Mouse (Mus musculus): ENCODE measurements around the gene Npb. TPM values are rescaled to one million over a fixed set of nuclear protein-coding genes. Genes with fewer than 3 reads are reported as not detected.

Gene Npb
- total and polyA plus RNA-seq, 3 experiments, result 0.27 to 1.7 TPM; not detected in 1

GRCm38 (mm10) chr11:120583937-120584336 lies 24.3 kb upstream of the Npb start:
- TF ChIP-seq EP300 (IDR thresholded peaks at IDR 0.05; ENCODE audit: low read depth in 1 of 2, low read length in 2 of 2) (no peak), JUND (IDR thresholded peaks at IDR 0.05; ENCODE audit: low read depth, low read length) (no peak), CTCF (IDR thresholded peaks at IDR 0.05 in 2 of 3, conservative IDR thresholded peaks at IDR 0.05 in 1 of 3; ENCODE audit: control insufficient read depth in 1 of 3, insufficient read depth in 1 of 3, low read depth in 2 of 3, low read length in 3 of 3, poor library complexity in 1 of 3, severe bottlenecking in 1 of 3) (peak in 1 of 3 experiments; percentile 19; a peak in 2 of 6 replicates), SMC3 (IDR thresholded peaks at IDR 0.05; ENCODE audit: low read depth, low read length) (peak; percentile 15; the same call in 1 of the 2 replicates), TAL1 (IDR thresholded peaks at IDR 0.05; ENCODE audit: low read length) (no peak), HCFC1 (IDR thresholded peaks at IDR 0.05; ENCODE audit: low read depth, low read length) (0 out of 2 replicates have a peak, but pooled peaks have one; percentile 10), MYC (IDR thresholded peaks at IDR 0.05; ENCODE audit: low read depth, low read length) (0 out of 2 replicates have a peak, but pooled peaks have one; percentile 18), MAZ (IDR thresholded peaks at IDR 0.05; ENCODE audit: low read depth, low read length) (no peak)
- DNase-seq (ENCODE audit: low read depth, low spot score), result peak; percentile 48
- peaks cover 10 to 23% of the 10 kb centered on the region in 2 experiments for H3K4me1 ChIP-seq (ENCODE audit: control insufficient read depth in 1 of 2, insufficient read depth in 2 of 2, low read length in 2 of 2)

GRCm38 (mm10) chr11:120588531-120588930 lies 19.7 kb upstream of the Npb start:
- H3K4me1 ChIP-seq (ENCODE audit: control insufficient read depth in 1 of 2, insufficient read depth in 2 of 2, low read length in 2 of 2), result peaks cover 13 to 24% of the 10 kb centered on the region in 2 experiments
- no peak overlapping the region for H3K9ac ChIP-seq (ENCODE audit: control insufficient read depth, low read depth, low read length, poor library complexity, severe bottlenecking)
- H3K27me3 ChIP-seq (ENCODE audit: control insufficient read depth in 1 of 2, insufficient read depth in 2 of 2, low read length in 2 of 2), result no peaks in the 10 kb centered on the region
- TF ChIP-seq GATA1 (IDR thresholded peaks at IDR 0.05; ENCODE audit: low read depth, low read length) (peak; percentile 93), POLR2AphosphoS5 (IDR thresholded peaks at IDR 0.05; ENCODE audit: borderline replicate concordance, low read depth, low read length) (no peak), CTCF (IDR thresholded peaks at IDR 0.05 in 2 of 3, conservative IDR thresholded peaks at IDR 0.05 in 1 of 3; ENCODE audit: control insufficient read depth in 1 of 3, insufficient read depth in 1 of 3, low read depth in 2 of 3, low read length in 3 of 3, poor library complexity in 1 of 3, severe bottlenecking in 1 of 3) (no peak), MAFK (IDR thresholded peaks at IDR 0.05; ENCODE audit: borderline replicate concordance, low read depth, low read length) (peak; percentile 84; the same call in 1 of the 2 replicates), RCOR1 (IDR thresholded peaks at IDR 0.05; ENCODE audit: low read depth, low read length) (peak; percentile 53; the same call in 1 of the 2 replicates), MAZ (IDR thresholded peaks at IDR 0.05; ENCODE audit: low read depth, low read length) (no peak), EP300 (IDR thresholded peaks at IDR 0.05; ENCODE audit: low read depth in 1 of 2, low read length in 2 of 2) (peak; percentile 88 to 89), KAT2A (conservative IDR thresholded peaks at IDR 0.05; ENCODE audit: low read depth, low read length) (no peak), JUND (IDR thresholded peaks at IDR 0.05; ENCODE audit: low read depth, low read length) (peak; percentile 47; the same call in 1 of the 2 replicates), MAX (IDR thresholded peaks at IDR 0.05; ENCODE audit: low read length) (0 out of 2 replicates have a peak, but pooled peaks have one; percentile 38), TAL1 (IDR thresholded peaks at IDR 0.05; ENCODE audit: low read length) (peak; percentile 91), TCF12 (IDR thresholded peaks at IDR 0.05; ENCODE audit: low read depth, low read length) (peak; percentile 88), POLR2A (IDR thresholded peaks at IDR 0.05; ENCODE audit: control insufficient read depth in 1 of 2, insufficient read depth in 1 of 2, low read depth in 1 of 2, low read length in 2 of 2, poor library complexity in 1 of 2) (0 out of 4 replicates have a peak, but pooled peaks of 1 of the 2 experiments have one; percentile 20), ETS1 (IDR thresholded peaks at IDR 0.05; ENCODE audit: low read depth, low read length) (peak; percentile 89), SIN3A (IDR thresholded peaks at IDR 0.05; ENCODE audit: low read length) (peak; percentile 85), TBP (IDR thresholded peaks at IDR 0.05; ENCODE audit: low read depth, low read length) (peak; percentile 67), HCFC1 (IDR thresholded peaks at IDR 0.05; ENCODE audit: low read depth, low read length) (0 out of 2 replicates have a peak, but pooled peaks have one; percentile 54), GABPA (IDR thresholded peaks at IDR 0.05; ENCODE audit: low read depth, low read length) (peak; percentile 82; the same call in 1 of the 2 replicates), MYC (IDR thresholded peaks at IDR 0.05; ENCODE audit: low read depth, low read length) (peak; percentile 87; the same call in 1 of the 2 replicates), MXI1 (IDR thresholded peaks at IDR 0.05; ENCODE audit: low read depth, low read length) (peak; percentile 38; the same call in 1 of the 2 replicates), BHLHE40 (IDR thresholded peaks at IDR 0.05; ENCODE audit: borderline replicate concordance, low read depth, low read length) (0 out of 2 replicates have a peak, but pooled peaks have one; percentile 34)
- no peak overlapping the region for H3K4me3 ChIP-seq (ENCODE audit: control insufficient read depth in 1 of 2, insufficient read depth in 1 of 2, low read depth in 2 of 2, low read length in 2 of 2)
- DNase-seq (ENCODE audit: low read depth, low spot score), result peak; percentile 94
- peaks cover 14% of the 10 kb centered on the region for H3K79me2 ChIP-seq (ENCODE audit: control insufficient read depth, insufficient read depth, low read length, poor library complexity)
- H3K27ac ChIP-seq (ENCODE audit: control insufficient read depth, low read depth, low read length), result peak overlapping the region; percentile 81
- no peaks in the 10 kb centered on the region for H3K9me3 ChIP-seq (replicated peaks; ENCODE audit: insufficient read depth, low read length)
- peaks cover 38 to 50% of the 10 kb centered on the region in 2 experiments for H3K36me3 ChIP-seq (ENCODE audit: control insufficient read depth in 1 of 2, insufficient read depth in 2 of 2, low read length in 2 of 2)

More at GRCm38 (mm10) chr11:120583937-120584336, 24.3 kb upstream of the Npb start:
- H3K4me3 ChIP-seq (ENCODE audit: control insufficient read depth in 1 of 2, insufficient read depth in 1 of 2, low read depth in 2 of 2, low read length in 2 of 2), result no peak overlapping the region
- no peak overlapping the region for H3K27ac ChIP-seq (ENCODE audit: control insufficient read depth, low read depth, low read length)
- peaks cover 31% of the 10 kb centered on the region for H3K79me2 ChIP-seq (ENCODE audit: control insufficient read depth, insufficient read depth, low read length, poor library complexity)
- peaks cover 14 to 22% of the 10 kb centered on the region in 2 experiments for H3K36me3 ChIP-seq (ENCODE audit: control insufficient read depth in 1 of 2, insufficient read depth in 2 of 2, low read length in 2 of 2)
- no peaks in the 10 kb centered on the region for H3K9me3 ChIP-seq (replicated peaks; ENCODE audit: insufficient read depth, low read length)
- H3K9ac ChIP-seq (ENCODE audit: control insufficient read depth, low read depth, low read length, poor library complexity, severe bottlenecking), result no peak overlapping the region
- no peaks in the 10 kb centered on the region for H3K27me3 ChIP-seq (ENCODE audit: control insufficient read depth in 1 of 2, insufficient read depth in 2 of 2, low read length in 2 of 2)

Measured in MEL (cell line).